Mouse (Mus musculus) thymus, postnatal 36 days (tissue): ENCODE data around the gene Apob.
"Not testable (repeated sequence)": the region's sequence is repeated elsewhere in the genome, so short reads cannot be mapped to it uniquely, and the experiment has no call there.

Experiments used
- DNase-seq, 2 experiments: peaks; one replicate each; pipeline ENCODE4 v3.0.0; 2022; ENCODE audit warnings: mixed read lengths in 2 of 2

The Apob gene

GRCm38 (mm10) chr12:7977466-7978189 is at the start of gene Apob:
Apob (plus strand) TSS chr12:7977648.
- DNase-seq: no peak

GRCm38 (mm10) chr12:7932405-7932920 is 45.0 kb upstream of the Apob start:
- DNase-seq: no peak

DNA sequence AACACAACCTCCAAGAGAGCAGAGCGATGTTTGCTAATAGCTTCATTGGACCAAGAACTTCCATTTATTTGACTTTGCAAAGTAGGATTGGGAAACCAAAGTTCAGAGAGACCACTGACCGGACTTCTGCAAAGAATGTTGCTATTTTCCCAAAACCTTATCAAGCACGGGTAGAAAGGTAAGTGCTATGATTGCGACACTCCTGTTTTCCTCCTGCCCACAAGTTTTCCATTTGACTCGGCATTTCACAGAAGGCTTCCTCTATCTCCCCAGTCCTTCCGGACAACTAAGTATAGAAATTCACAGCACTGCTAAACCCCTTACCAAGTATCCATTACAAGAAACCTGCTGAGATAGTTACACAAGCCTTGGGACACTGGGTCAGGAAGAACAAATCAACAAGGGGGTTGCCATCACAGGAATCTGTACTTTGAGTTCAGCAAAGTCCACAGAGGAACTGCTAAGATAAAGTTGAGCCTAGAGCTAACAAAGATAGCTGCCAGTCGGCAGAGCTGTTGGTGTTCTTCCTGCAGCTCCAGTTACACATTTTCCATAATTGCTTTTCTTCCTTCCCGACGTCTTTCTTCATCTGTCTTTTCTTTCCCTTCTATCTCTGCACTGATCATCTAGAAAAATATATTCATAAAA is 27.2 kb upstream of the Apob start:
- no peak for DNase-seq

- no peak for DNase-seq
Observed at GRCm38 (mm10) chr12:7958851-7959250, 18.6 kb upstream of the Apob start.

DNA sequence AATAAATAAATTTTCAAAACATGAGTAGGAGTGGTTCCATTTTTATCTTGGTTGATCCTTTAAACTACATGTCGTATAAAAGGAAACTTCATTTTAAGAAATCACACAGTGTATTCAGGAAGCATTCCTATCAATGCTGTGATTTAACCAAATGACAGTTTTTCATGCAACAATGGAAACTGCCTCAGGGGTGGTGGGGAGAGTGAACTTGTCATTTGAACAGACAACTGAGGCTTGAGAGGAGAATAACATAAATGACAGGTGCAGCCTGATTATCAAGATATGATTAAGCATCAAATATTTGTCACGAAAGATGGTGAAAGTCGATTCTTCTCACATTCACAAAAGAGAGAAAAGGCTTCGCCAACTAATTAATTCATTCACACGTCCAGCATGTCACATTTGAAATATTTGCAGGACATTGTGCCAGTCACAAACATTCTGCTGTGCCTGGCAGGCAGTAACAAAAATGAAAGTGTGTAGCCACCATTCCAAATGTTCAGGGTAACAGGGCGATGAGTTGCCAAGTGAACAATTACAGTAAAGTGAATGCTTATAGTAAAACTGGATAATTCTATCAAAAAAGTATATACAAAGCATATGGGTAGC is 18.0 kb upstream of the Apob start:
- DNase-seq: no peak

DNA sequence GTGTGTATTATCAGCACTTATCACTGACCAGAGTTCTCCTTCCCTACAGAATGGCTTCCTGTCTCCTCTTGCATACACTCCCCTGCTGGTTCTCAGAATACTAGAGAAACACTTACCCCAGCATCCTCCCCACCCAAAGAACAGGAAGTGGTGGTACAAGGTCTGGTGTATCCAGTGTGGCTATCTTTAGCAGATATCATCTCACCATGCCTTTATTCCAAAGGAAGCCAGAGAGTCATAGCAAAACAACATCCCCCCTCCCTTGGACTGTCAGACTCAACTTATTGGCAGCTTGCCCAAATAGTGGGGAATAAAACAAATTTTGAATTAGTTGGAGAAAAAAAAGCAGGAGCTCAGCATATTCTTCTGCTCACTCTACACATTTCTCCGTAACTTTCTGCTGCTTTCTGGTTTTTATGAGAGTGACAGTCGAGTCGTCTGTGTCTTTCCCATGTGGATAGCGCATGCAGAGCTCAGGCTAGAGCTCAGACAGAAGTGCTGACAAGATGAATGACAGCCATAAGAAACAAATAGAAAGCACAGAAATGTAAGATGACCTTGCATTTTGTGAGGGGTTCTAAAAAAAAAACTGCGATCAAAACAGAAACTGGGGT is 15.0 kb upstream of the Apob start:
- no peak for DNase-seq

GRCm38 (mm10) chr12:7967221-7967620 is 10.2 kb upstream of the Apob start:
- no peak for DNase-seq

DNA sequence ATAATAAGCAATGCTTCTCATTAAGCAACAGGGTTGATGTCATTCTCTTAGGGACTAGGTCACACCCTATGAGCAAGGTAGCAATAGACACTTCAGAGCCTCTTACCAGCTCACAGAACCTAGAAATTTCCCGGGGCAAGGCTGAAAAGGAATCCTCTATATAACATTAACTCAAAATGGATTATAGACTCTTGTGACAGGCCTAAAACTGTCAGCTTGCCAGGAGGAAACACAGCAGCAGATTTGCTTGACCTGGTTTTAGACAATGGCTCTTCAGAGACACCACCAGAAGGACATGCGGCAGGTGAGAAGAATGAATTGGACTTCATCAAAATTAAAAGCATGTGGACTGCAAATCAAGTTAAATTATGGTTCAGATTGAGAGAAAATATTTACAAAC is 7.1 kb upstream of the Apob start:
- no peak for DNase-seq

DNA sequence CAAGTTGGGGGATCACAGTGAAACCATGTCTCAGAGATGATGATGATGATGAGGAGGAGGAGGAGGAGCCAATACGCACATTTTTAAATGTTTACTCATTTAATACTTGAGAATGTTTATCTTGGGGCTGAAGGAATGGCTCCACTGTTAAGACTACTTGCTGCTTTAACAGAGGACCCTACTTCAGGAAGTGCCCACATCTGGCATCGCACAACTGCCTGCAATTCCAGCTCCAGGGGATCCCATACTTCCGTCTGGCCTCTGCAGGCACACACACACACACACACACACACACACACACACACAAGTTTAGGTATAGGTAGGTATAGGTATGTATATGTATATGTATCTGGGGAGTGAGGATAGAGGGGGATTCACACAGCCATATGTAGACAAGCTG is 6.6 kb upstream of the Apob start:
- DNase-seq: no peak

GRCm38 (mm10) chr12:7971736-7972135 is 5.7 kb upstream of the Apob start:
- DNase-seq: no peak

DNA sequence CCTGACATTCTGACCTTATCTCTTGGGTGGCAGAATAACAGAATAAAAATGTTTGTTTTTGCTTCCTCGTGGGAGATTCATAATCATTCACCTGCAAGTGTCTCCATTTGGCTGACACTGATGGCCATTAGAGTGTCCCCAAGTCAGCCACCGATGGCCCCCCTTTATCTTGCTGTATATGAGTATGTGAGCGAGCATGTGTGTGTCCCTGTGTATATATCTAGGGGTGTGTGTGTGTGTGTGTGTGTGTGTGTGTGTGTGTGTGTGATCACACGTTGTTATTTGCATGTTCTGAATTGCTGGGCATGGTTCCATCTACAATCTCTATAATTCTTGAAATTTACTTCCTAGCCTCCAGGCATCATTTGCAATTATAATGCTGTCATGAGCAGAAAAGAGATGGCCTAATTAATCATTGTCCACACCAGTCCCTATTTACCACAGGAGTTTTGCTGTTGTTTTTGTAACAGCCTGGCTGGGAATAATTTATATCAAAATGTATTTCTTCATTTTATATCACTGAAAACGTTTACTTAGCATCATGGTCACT is 3.6 kb upstream of the Apob start:
- DNase-seq: no peak

GRCm38 (mm10) chr12:7978190-7978884 is 889 bp downstream of the Apob start:
- peak; percentile 22 to 23 for DNase-seq

GRCm38 (mm10) chr12:7984411-7984810 is 7.0 kb downstream of the Apob start:
- DNase-seq: no peak

- DNase-seq: no peak
Observed at GRCm38 (mm10) chr12:7990804-7991203, 13.4 kb downstream of the Apob start.

- DNase-seq: no peak
Observed at GRCm38 (mm10) chr12:7991570-7991969, 14.1 kb downstream of the Apob start.

DNA sequence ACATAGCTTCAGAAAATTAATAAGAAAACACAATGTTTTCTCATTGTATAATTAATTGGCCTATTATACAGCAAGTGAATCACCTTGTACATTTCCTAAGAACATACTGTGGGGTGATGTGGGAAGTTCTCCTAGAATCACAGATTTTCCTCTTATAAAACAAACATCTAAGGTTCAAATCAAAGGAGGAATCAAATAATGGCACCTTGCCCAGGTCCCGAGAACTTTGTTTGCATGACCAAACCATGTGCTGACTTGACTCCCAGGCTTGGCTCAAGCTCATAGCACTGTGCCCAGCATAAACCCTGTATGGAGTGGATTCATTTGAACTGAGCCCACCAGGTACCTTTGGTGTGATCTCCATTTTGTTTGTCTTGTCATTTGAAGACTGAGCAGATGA is 43.5 kb downstream of the Apob start:
- no peak for DNase-seq

DNA sequence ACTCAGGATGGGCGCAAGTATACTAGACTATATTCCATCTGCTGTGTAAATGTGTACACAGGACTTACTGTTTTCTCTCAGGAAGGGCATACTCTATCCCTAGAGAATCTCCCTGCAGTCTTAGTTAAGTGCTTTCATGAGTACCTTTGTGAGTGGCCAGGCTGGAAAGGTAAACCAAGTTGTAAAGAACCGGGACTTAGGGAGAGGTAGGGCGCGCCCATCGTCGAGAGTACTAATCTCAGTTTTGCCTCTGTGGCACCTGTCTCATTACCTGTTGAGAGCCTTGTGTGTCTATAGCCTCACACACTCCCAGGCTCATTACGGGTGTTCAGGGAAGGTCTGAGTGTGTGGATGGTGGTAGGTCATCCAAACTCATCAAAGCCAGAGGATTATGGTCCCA is 52.1 kb downstream of the Apob start:
- DNase-seq: no peak

- no peak for DNase-seq
Observed at GRCm38 (mm10) chr12:8030057-8030456, 52.6 kb downstream of the Apob start.

- DNase-seq: not testable (repeated sequence)
Observed at GRCm38 (mm10) chr12:8031169-8031568, 53.7 kb downstream of the Apob start.

GRCm38 (mm10) chr12:8031595-8032358 is 54.3 kb downstream of the Apob start:
- no peak for DNase-seq

- DNase-seq: no peak
Observed at GRCm38 (mm10) chr12:8032359-8032755, 54.9 kb downstream of the Apob start.
